Mouse (Mus musculus) hindbrain, embryonic 16.5 days (tissue): ENCODE measurements around the gene Aff3. TPM values are rescaled to one million over a fixed set of nuclear protein-coding genes. Genes with fewer than 3 reads are reported as not detected.

Source experiments
- ATAC-seq: fragments of 200-750 bp; cut with Nextera tagmentation; 2 replicates; pipeline ENCODE4 v1.8.0; 2017; ENCODE audit warnings: moderate TSS enrichment, moderate library complexity
- H3K27ac ChIP-seq: fragments of 300-500 bp; sonication (generic); 2 replicates; pipeline ENCODE4 v1.5.1; 2014; ENCODE audit warnings: low read depth, mild to moderate bottlenecking, control low read depth, low read length, moderate library complexity
- H3K27me3 ChIP-seq: fragments of 300-500 bp; sonication (generic); replicated peaks from 2 replicates; pipeline ENCODE4 v1.6.1; 2014; ENCODE audit warnings: low read length; ENCODE audit not compliant: control insufficient read depth, insufficient read depth
- H3K36me3 ChIP-seq: fragments of 300-500 bp; sonication (generic); 2 replicates; pipeline ENCODE4 v1.6.1; 2014; ENCODE audit warnings: mild to moderate bottlenecking, low read length, moderate library complexity, mixed read lengths; ENCODE audit not compliant: control insufficient read depth, insufficient read depth
- H3K4me1 ChIP-seq: fragments of 300-500 bp; sonication (generic); 2 replicates; pipeline ENCODE4 v1.6.1; 2014; ENCODE audit warnings: low read depth, low read length; ENCODE audit not compliant: control insufficient read depth, insufficient read depth
- H3K4me2 ChIP-seq: fragments of 300-500 bp; sonication (generic); 2 replicates; pipeline ENCODE4 v1.6.1; 2014; ENCODE audit warnings: mild to moderate bottlenecking, low read length, control low read depth, moderate library complexity
- H3K4me3 ChIP-seq: fragments of 300-500 bp; sonication (generic); 2 replicates; pipeline ENCODE4 v1.5.1; 2014; ENCODE audit warnings: mild to moderate bottlenecking, low read length, control low read depth, moderate library complexity
- H3K9ac ChIP-seq: fragments of 300-500 bp; sonication (generic); 2 replicates; pipeline ENCODE4 v1.6.1; 2014; ENCODE audit warnings: low read depth, mild to moderate bottlenecking, control low read depth, low read length, moderate library complexity
- H3K9me3 ChIP-seq: fragments of 300-500 bp; sonication (generic); 2 replicates; pipeline ENCODE4 v1.6.1; 2014; ENCODE audit warnings: mild to moderate bottlenecking, low read length, moderate library complexity; ENCODE audit not compliant: control insufficient read depth
- WGBS: fragments of 180-500 bp; shearing (Covaris S2); extraction: QIAGEN DNeasy Blood & Tissue Kit; methylation state at CpG from one replicate; pipeline ENCODE4 v1.1.7; 2014; 5-methylcytosine and 5-hydroxymethylcytosine counted together
- polyA plus RNA-seq: library from polyadenylated mRNA; unstranded; fragments of >200 nt; fragmentation: Nextera tagmentation; extraction: Ambion mirVana; gene quantifications from 2 replicates; pipeline ENCODE4 v1.2.1, GENCODE M21; 2015

Aff3 gene
- polyA plus RNA-seq, 1 experiment from 2014 or later: 8.4 TPM

DNA sequence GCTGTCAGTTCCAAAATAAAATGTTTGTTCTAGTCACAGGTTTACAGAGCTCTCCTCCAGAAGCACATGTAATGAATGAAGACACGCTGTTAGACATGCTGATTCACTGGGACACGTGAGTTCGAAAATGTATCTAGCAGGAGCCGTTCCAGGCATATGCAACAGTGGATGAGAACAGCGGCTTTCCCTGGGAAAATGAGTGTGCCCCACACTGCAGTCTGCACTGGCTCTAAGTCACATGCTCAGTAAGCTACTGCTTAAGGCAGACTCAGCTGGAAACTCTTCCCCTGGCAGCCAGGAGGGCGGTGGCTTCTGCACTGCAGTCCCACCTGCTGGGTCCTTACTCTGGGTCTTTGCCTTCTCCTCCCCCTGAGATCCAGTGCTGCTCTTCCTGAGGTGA is 271.2 kb downstream of the Aff3 start:
- ATAC-seq: peak; percentile 49; the same call in 1 of the 2 replicates
- Histone ChIP-seq H3K9me3 (no peaks in the 10 kb centered on the region), H3K9ac (no peak overlapping the region), H3K4me1 (peaks cover 17% of the 10 kb centered on the region), H3K27ac (peak overlapping the region; percentile 27; the same call in 1 of the 2 replicates), H3K27me3 (no peaks in the 10 kb centered on the region), H3K4me3 (no peak overlapping the region), H3K36me3 (no peaks in the 10 kb centered on the region), H3K4me2 (no peak overlapping the region)
- 13% methylated on average over 6 of the region's 6 CpGs for WGBS

DNA sequence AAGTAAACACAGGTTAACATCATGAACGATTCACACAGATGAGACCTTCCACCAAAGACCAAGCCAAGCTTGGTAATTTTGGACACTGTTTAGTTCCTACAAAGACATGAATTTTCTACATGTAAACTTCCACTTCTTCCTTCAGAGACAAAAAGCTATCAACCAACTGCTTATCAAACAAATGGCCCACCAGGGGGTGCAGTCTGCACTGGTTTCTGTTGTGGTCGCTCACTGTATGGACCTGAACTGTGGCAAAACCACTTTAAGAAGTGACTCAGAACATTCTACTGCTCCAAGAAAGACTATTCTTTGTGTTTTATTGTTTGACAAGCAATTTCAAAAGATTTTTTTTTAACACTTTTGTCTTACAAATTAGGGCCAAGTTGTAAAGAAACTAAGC is 271.8 kb downstream of the Aff3 start:
- H3K27me3 ChIP-seq: no peaks in the 10 kb centered on the region
- H3K4me1 ChIP-seq: peaks cover 15% of the 10 kb centered on the region
- H3K27ac ChIP-seq: no peak overlapping the region
- H3K9ac ChIP-seq: no peak overlapping the region
- no peak overlapping the region for H3K4me2 ChIP-seq
- H3K9me3 ChIP-seq: no peaks in the 10 kb centered on the region
- WGBS: 55% methylated on average over 2 of the region's 2 CpGs
- H3K4me3 ChIP-seq: no peak overlapping the region
- ATAC-seq: no peak
- no peaks in the 10 kb centered on the region for H3K36me3 ChIP-seq

DNA sequence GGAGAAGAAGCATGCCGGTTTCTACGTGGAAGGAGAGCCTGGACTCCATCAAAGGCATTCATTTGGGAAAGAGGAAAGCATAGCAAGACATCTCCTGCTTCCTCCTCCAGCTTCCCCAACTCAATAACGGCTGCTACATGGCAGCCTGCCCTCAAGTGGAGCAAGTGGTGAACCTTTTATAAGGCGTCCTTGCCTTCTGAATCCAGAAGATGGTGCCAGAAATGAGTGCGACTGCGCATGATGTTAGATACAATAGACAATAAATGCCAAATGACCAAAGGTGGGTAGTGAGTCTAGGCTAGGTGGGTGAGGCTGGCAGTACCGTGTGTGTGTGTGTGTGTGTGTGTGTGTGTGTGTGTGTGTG is 273.9 kb downstream of the Aff3 start:
- Histone ChIP-seq H3K4me3 (no peak overlapping the region), H3K4me1 (peaks cover 15% of the 10 kb centered on the region)
- WGBS: 55% methylated on average over 7 of the region's 7 CpGs

DNA sequence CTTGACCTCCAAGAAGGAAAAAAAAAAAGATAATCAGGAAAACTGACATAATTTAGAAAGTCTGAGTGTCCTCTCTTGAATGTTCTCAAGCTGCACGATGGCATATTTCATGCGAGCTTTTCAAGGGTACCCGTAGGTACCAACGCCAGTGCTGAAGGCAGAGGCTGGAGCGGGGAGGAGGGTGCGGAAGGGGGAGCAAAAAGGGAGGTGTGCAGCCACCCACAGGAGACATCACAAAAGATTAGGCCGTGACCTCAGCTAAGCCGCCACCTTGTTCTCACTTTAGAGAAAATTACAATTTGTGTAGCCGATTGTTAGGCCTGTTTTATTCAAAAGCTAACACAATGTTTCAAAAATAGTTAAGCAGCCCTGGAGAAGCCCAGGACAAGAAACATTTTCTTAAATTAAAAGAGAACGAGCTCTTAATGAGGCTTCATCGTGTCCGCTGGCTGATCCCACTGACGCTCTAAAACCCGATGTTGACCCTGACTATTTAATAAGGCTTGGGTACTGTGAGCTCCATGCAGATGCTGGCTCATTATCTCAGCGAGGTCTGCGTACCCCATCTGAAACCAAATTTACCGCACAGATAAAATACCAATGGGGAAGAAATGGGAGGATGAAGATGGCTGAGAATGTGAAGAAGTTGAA is 274.4 kb downstream of the Aff3 start:
- no peak for ATAC-seq
- no peaks in the 10 kb centered on the region for H3K27me3 ChIP-seq
- 45% methylated on average over 17 of the region's 17 CpGs for WGBS
- no peak overlapping the region for H3K4me2 ChIP-seq
- no peak overlapping the region for H3K4me3 ChIP-seq
- H3K36me3 ChIP-seq: no peaks in the 10 kb centered on the region
- H3K9me3 ChIP-seq: no peaks in the 10 kb centered on the region
- H3K27ac ChIP-seq: no peak overlapping the region
- peaks cover 14% of the 10 kb centered on the region for H3K4me1 ChIP-seq
- no peak overlapping the region for H3K9ac ChIP-seq

More for the DNA sequence above, 273.9 kb downstream of the Aff3 start:
- Histone ChIP-seq H3K27ac (no peak overlapping the region), H3K9ac (no peak overlapping the region), H3K36me3 (no peaks in the 10 kb centered on the region), H3K27me3 (no peaks in the 10 kb centered on the region), H3K9me3 (no peaks in the 10 kb centered on the region), H3K4me2 (no peak overlapping the region)
- ATAC-seq: no peak

DNA sequence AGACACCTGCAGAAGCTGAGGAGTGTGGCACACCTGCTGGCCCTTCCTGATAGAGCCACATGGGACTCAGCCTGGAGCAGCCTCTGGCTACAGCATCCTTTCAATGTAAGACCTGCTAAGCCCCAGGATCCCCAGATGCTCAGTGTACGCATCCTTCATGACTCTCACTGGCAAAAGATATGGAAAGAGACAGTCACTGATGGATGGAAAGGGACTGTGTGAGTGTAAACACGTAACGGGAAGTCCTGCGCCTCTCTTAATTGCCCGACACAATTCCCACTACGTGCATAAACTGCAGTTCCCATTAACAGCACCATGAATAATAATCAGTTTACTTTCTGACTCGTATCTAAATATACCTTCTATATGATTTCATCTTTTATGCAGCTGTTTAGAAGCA is 275.2 kb downstream of the Aff3 start:
- Histone ChIP-seq H3K27me3 (no peaks in the 10 kb centered on the region), H3K36me3 (no peaks in the 10 kb centered on the region), H3K9ac (no peak overlapping the region), H3K4me2 (no peak overlapping the region), H3K4me1 (peaks cover 14% of the 10 kb centered on the region), H3K9me3 (no peaks in the 10 kb centered on the region), H3K4me3 (no peak overlapping the region), H3K27ac (no peak overlapping the region)
- 0 out of 2 replicates have a peak, but pooled peaks have one; percentile 16 for ATAC-seq
- WGBS: 56% methylated on average over 7 of the region's 7 CpGs

DNA sequence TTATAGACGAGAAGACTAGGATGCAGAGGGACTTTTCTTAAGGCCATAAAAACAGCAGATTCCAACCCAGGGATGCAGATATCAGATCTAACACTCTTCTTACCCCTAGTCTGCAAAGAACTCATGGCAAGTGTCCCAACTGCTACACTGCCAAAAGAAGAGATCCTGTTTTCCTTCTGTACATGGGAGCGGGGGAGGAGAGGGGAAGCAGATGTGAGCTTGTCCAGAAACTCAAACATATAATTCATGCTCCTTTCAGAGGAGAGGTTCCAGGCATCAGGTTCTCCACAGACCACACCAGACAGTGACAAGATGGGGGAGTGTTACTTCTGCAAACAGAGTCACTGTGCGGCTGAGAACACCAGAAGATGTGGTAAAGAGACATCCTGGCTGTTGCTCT is 276.3 kb downstream of the Aff3 start:
- Histone ChIP-seq H3K27ac (no peak overlapping the region), H3K4me1 (peaks cover 9% of the 10 kb centered on the region)
- ATAC-seq: no peak

DNA sequence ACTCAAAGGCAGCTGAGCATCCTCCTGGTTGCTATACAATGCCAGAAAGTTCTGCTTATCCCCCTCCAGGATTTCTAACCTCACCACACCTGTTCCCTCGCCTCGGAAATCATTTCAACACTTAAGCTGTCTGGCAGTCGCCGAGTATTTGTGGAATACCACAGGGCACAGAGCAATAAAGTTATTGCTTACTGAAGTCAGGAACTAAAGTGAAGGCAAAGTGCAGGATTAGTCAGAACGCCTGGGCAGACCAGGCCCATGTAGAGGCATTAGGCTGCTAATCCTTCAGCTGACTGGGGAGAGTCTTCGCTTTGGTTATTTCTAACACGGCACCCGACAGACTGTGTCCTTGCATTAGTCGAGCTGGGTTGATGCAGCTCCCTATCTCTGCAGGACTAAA is 277.3 kb downstream of the Aff3 start:
- Histone ChIP-seq H3K36me3 (no peaks in the 10 kb centered on the region), H3K4me3 (no peak overlapping the region), H3K4me2 (no peak overlapping the region), H3K9me3 (no peaks in the 10 kb centered on the region), H3K27ac (no peak overlapping the region), H3K4me1 (peaks cover 7% of the 10 kb centered on the region), H3K27me3 (no peaks in the 10 kb centered on the region), H3K9ac (no peak overlapping the region)
- ATAC-seq: no peak
- WGBS: 74% methylated on average over 9 of the region's 9 CpGs

More for the DNA sequence above, 276.3 kb downstream of the Aff3 start:
- no peak overlapping the region for H3K9ac ChIP-seq
- H3K27me3 ChIP-seq: no peaks in the 10 kb centered on the region
- H3K4me3 ChIP-seq: no peak overlapping the region
- WGBS: 92% methylated on average over 3 of the region's 3 CpGs
- H3K9me3 ChIP-seq: no peaks in the 10 kb centered on the region
- no peaks in the 10 kb centered on the region for H3K36me3 ChIP-seq
- no peak overlapping the region for H3K4me2 ChIP-seq

DNA sequence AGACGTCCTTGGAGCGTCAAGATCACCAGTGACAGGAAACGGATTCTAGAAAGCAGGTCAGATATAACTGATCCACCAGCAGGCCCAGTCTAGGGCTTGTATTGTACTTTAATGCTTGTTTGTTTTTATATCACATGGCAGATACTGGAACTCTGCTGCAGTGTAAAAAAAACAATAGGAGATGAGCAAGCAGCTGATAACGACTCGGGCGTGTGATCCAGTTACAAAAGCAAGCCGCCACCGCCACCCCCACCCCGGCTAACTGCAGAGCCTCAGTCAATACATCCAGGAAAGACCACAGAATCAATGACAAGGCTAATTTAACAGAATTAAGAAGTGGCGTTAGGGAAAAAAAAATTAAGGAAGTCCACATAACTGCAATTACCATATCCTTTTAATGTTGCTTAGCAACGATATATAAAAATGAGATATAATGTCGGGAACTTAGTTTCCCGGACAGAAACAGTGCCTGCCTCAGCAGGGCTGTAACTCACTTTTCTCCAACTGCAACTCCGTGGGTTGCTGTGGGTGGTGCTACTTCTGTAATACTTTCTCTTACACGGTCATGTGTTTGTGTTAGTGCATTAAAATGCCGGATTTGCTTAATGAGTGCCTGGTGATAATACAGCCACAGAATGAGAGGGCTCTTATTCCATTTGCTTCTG is 280.2 kb downstream of the Aff3 start:
- no peak overlapping the region for H3K9ac ChIP-seq
- no peaks in the 10 kb centered on the region for H3K27me3 ChIP-seq
- H3K4me1 ChIP-seq: peaks cover 6% of the 10 kb centered on the region
- H3K4me2 ChIP-seq: no peak overlapping the region
- ATAC-seq: peak; percentile 35; the same call in 1 of the 2 replicates
- peaks cover 3% of the 10 kb centered on the region; the same call in 1 of the 2 replicates for H3K9me3 ChIP-seq
- no peaks in the 10 kb centered on the region; the same call in 1 of the 2 replicates for H3K36me3 ChIP-seq
- 20% methylated on average over 16 of the region's 16 CpGs for WGBS
- H3K27ac ChIP-seq: no peak overlapping the region
- no peak overlapping the region for H3K4me3 ChIP-seq

DNA sequence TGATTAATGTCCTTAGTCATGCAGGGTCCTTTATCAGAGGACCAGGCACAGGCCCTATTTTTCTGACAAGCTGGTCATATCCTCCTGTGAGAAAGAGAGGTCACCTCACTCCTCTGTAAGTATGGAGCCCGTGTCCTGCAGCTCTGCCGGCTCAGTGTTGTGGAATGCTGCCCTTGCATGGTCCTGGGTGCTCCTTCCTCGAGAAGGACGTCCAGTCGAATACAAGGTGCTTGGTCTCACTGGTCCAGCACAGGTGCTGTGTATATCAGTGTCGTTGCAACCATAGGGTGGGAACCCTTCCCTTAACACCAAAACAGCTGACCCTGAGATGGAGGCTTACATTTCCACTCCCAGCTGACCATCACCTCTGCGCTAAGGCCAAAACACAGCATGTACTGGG is 280.7 kb downstream of the Aff3 start:
- Histone ChIP-seq H3K9me3 (peaks cover 3% of the 10 kb centered on the region; the same call in 1 of the 2 replicates), H3K4me2 (no peak overlapping the region), H3K4me1 (peaks cover 5% of the 10 kb centered on the region), H3K36me3 (no peaks in the 10 kb centered on the region; the same call in 1 of the 2 replicates), H3K27me3 (no peaks in the 10 kb centered on the region), H3K4me3 (no peak overlapping the region), H3K27ac (no peak overlapping the region), H3K9ac (no peak overlapping the region)
- ATAC-seq: peak; percentile 13; the same call in 1 of the 2 replicates
- 84% methylated on average over 7 of the region's 7 CpGs for WGBS
